Mouse (Mus musculus) CH12.LX (cell line): ENCODE measurements around the gene Gm20388.

ENCODE experiments used
- CTCF ChIP-seq, 2 experiments: IDR thresholded peaks in 1 of 2; conservative IDR thresholded peaks in 1 of 2; 2 replicates each; pipeline ENCODE4 v1.5.1; 2011 to 2012; ENCODE audit warnings: low read depth in 2 of 2, low read length in 2 of 2, improper control_type of control experiment in 1 of 2, inconsistent platforms in 1 of 2, mild to moderate bottlenecking in 1 of 2, moderate library complexity in 1 of 2
- EP300 ChIP-seq: IDR thresholded peaks from 2 replicates; pipeline ENCODE4 v1.6.1; 2011; ENCODE audit warnings: low read length, improper control_type of control experiment
- MYC ChIP-seq: IDR thresholded peaks from 2 replicates; pipeline ENCODE4 v1.6.1; 2011; ENCODE audit warnings: low read depth, mild to moderate bottlenecking, improper control_type of control experiment, low read length
- RAD21 ChIP-seq: IDR thresholded peaks from 2 replicates; pipeline ENCODE4 v1.6.1; 2011; ENCODE audit warnings: low read depth, mild to moderate bottlenecking, low read length, improper control_type of control experiment, moderate library complexity

DNA sequence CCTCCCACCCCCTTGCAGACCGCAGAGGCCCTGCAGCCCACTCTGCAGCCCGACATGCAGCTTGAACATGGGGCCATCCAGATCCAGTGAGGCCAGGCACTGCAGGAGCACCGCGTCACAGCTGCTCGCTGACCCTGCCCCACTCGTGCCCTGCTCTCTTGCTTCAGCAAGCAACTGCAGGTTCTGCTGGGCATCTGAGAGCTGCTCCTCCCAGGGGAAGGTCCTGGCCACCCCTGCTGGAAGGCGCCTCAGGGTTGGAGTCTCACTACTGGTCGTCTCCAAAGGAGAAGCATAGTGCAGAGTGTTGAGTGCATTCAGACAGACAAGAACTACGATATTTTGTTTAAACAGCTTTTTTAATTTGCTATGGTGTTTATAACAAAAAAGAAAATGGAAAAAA lies 2114.9 kb downstream of the Gm20388 start:
- TF ChIP-seq RAD21 = no peak
- no peak for TF ChIP-seq EP300
- no peak for TF ChIP-seq CTCF (conservative IDR thresholded peaks at IDR 0.05 in 1 of 2, IDR thresholded peaks at IDR 0.05 in 1 of 2; ENCODE audit: low read depth in 2 of 2, low read length in 2 of 2)
- no peak for TF ChIP-seq MYC
